Mouse (Mus musculus) embryonic facial prominence, embryonic 13.5 days (tissue): ENCODE data around the gene Ttc38. TPM values are rescaled to one million over a fixed set of nuclear protein-coding genes. Genes with fewer than 3 reads are reported as not detected.
"Not testable (repeated sequence)": the region's sequence is repeated elsewhere in the genome, so short reads cannot be mapped to it uniquely, and the experiment has no call there.

Source experiments
- ATAC-seq: fragments of 200-750 bp; cut with Nextera tagmentation; 2 replicates; pipeline ENCODE4 v1.8.0; 2017; ENCODE audit warnings: low read depth; ENCODE audit not compliant: insufficient number of reproducible peaks, insufficient read depth, low FRiP score, low TSS enrichment
- H3K27ac ChIP-seq: fragments of 300-500 bp; sonication (generic); 2 replicates; pipeline ENCODE4 v1.5.1; 2015; ENCODE audit warnings: moderate library complexity, mild to moderate bottlenecking, inconsistent platforms
- H3K27me3 ChIP-seq: fragments of 300-500 bp; sonication (generic); 2 replicates; pipeline ENCODE4 v1.6.1; 2015; ENCODE audit warnings: mild to moderate bottlenecking, inconsistent platforms
- H3K36me3 ChIP-seq: fragments of 300-500 bp; sonication (generic); 2 replicates; pipeline ENCODE4 v1.6.1; 2015; ENCODE audit warnings: mild to moderate bottlenecking, inconsistent platforms
- H3K4me1 ChIP-seq: fragments of 300-500 bp; sonication (generic); 2 replicates; pipeline ENCODE4 v1.6.1; 2015; ENCODE audit warnings: inconsistent platforms
- H3K4me2 ChIP-seq: fragments of 300-500 bp; sonication (generic); 2 replicates; pipeline ENCODE4 v1.6.1; 2015; ENCODE audit warnings: moderate library complexity, mild to moderate bottlenecking, inconsistent platforms
- H3K4me3 ChIP-seq: fragments of 300-500 bp; sonication (generic); 2 replicates; pipeline ENCODE4 v1.5.1; 2015; ENCODE audit warnings: mild to moderate bottlenecking, inconsistent platforms
- H3K9ac ChIP-seq: fragments of 300-500 bp; sonication (generic); 2 replicates; pipeline ENCODE4 v1.6.1; 2015; ENCODE audit warnings: mild to moderate bottlenecking, inconsistent platforms
- H3K9me3 ChIP-seq: fragments of 300-500 bp; sonication (generic); 2 replicates; pipeline ENCODE4 v1.6.1; 2016; ENCODE audit warnings: inconsistent platforms
- WGBS: fragments of 180-500 bp; shearing (Covaris S2); methylation state at CpG from one replicate; pipeline ENCODE4 v1.1.7; 2015; ENCODE audit warnings: mixed read lengths; 5-methylcytosine and 5-hydroxymethylcytosine counted together
- polyA plus RNA-seq: library from polyadenylated mRNA; unstranded; fragments of >200 nt; fragmentation: Nextera tagmentation; extraction: Ambion mirVana; gene quantifications from 2 replicates; pipeline ENCODE4 v1.2.1, GENCODE M21; 2015

Ttc38 gene
- polyA plus RNA-seq, 1 experiment from 2014 or later = 7.4 TPM

DNA sequence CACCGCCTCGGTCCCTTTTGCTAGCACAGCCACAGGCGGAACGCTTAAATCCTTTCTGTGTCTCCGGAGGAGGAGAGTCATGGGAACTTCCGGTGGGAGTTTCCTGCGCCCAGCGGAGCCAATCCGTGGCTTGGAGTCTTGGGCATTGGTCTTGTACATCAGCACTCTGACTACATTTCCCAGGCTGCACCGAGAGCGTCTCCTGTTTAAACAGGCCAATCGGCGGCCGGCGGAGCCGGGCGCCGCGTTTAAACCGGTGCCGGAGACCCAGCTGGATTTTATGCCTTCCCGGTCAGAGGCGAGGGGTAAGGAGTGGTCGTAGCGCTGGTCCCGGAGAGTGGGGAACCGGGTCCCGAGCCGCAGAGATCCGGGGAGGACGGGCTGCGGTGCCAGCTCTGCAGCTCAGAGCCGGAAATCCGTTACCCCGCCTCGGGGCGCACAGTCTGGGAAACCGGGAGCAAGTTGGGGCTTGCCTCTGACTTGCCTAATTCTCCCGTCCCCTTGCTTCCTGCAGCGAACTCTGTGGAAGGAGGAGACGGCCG, 27.5 kb downstream of the Ttc38 start, which contains the start of gene Gtse1:
Gene Gtse1 (plus strand): TSS at position 256 of the 542 bp plus-strand sequence.
- H3K27ac ChIP-seq = peak within 1 kb of the TSS; percentile 65
- no peaks in the 10 kb centered on the region for H3K27me3 ChIP-seq
- ATAC-seq = peak; percentile 95
- peak within 1 kb of the TSS; percentile 83 for H3K4me3 ChIP-seq
- peaks cover 20% of the 10 kb centered on the region for H3K4me1 ChIP-seq
- peaks cover 32% of the 10 kb centered on the region for H3K36me3 ChIP-seq
- no peaks in the 10 kb centered on the region for H3K9me3 ChIP-seq
- peak within 1 kb of the TSS; percentile 86 for H3K4me2 ChIP-seq
- under 1% methylated on average over 42 of the region's 42 CpGs for WGBS
- H3K9ac ChIP-seq = peak within 1 kb of the TSS; percentile 87

DNA sequence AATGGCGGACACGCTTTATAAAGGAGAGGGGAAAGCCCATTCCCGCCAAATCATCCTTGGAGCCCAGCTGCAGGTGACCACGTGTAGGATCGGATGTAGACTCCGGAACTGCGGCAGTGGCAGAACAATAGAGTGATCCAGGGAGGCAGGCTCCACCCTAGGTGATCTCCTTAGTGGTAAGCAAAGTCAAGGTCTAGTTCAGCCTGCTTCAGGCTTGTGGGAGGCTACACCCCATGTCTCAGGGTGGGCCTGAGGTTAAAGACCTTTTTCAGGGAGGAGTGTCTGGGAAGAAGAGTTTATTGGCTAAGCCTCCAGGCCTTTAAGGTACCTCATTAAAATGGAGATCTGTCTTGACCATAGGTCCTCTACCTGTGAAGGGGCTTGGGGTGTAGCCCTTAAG, 33.8 kb downstream of the Ttc38 start:
- not testable (repeated sequence) for H3K9ac ChIP-seq, H3K4me2 ChIP-seq, H3K27me3 ChIP-seq, H3K9me3 ChIP-seq, H3K4me1 ChIP-seq, ATAC-seq, H3K4me3 ChIP-seq, H3K27ac ChIP-seq
- H3K36me3 ChIP-seq = peaks cover 84% of the 10 kb centered on the region
- WGBS = 87% methylated on average over 7 of the region's 7 CpGs

DNA sequence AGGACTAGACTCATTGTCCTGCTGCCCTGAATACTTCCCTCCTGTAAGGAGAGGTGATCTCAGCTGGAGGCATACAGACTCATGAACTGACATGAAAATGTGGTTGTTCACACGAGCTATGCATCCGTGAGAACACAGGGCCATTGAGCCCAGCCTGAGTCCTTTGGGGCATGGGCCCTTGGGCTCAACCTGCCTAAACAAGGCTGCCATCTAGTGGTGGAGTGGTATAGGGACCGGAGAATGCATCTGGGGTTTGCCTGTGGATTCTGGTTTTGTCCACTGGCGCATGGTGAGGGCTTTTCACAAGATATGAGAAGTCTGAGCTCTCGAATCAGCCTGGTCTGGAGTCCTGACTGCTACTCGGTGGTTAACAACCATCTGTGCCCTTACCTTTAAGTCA, 35.6 kb downstream of the Ttc38 start:
- H3K4me3 ChIP-seq = no peak overlapping the region
- 50% methylated on average over 6 of the region's 6 CpGs for WGBS
- H3K27me3 ChIP-seq = no peaks in the 10 kb centered on the region
- H3K27ac ChIP-seq = no peak overlapping the region
- H3K9ac ChIP-seq = 0 out of 2 replicates have a peak overlapping the region, but pooled peaks have one; percentile 21
- ATAC-seq = no peak
- H3K36me3 ChIP-seq = peaks cover 92% of the 10 kb centered on the region
- H3K4me1 ChIP-seq = no peaks in the 10 kb centered on the region
- no peaks in the 10 kb centered on the region for H3K9me3 ChIP-seq
- H3K4me2 ChIP-seq = no peak overlapping the region

DNA sequence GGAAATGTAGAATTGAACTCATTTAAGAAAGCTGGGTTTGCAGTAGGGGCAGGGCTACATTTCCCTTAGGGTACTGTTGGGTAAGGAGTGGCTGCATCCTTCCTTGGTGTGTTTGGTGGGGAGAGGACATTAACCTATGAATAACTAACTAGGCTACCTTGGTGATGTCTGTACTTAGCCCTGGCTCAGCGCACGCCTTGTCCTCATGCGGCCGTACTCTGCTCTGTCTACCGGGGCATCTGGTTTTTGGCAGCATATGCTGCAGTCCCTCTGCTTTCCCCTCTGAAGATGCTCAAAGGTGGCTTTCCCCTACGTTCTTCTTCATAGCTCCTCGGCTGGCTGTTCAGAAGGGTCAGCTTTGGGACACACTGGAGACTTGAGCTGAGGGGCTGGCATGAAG, 45.2 kb downstream of the Ttc38 start:
- WGBS = 92% methylated on average over 7 of the region's 7 CpGs
- Histone ChIP-seq H3K9me3 (no peaks in the 10 kb centered on the region), H3K4me2 (no peak overlapping the region), H3K4me1 (peaks cover 19% of the 10 kb centered on the region), H3K27ac (no peak overlapping the region), H3K27me3 (no peaks in the 10 kb centered on the region), H3K4me3 (no peak overlapping the region), H3K36me3 (peaks cover 48% of the 10 kb centered on the region), H3K9ac (no peak overlapping the region)
- ATAC-seq = no peak

DNA sequence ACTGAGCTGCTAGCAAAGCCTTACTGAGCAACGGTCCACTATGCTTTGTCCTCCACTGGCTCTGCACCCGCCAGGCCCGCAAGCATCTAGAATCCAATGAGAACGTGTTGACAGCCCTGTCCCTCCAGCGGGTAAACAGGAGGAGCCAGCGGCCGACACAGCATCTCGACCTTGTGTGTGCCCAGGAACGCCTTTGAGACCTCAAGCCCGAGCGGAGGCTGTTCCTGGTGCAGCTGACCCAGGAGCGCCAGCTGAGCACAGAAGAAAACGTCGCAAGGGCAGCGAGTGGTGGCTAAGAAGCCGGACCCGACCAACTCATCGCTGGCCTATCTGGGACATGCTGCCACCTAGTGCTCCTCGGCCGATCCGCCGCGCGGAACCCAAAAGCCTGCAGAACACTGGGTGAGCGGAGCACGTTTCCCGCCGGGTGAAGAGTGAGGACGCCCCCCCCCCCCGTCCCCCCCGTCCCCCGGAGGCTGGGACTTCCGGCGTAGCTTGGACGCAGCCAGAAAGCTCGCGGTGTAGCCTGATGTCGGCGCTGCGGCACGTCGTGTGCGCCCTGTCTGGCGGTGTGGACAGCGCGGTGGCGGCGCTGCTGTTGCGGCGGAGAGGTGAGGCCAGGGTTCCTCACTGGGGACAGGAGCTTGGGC, 46.9 kb downstream of the Ttc38 start, which contains the start of gene Trmu:
Gene Trmu (plus strand): TSS at position 465 of the 650 bp plus-strand sequence.
- Histone ChIP-seq H3K36me3 (peaks cover 49% of the 10 kb centered on the region), H3K27ac (peak within 1 kb of the TSS; percentile 85), H3K27me3 (no peaks in the 10 kb centered on the region), H3K9ac (peak within 1 kb of the TSS; percentile 94), H3K4me3 (peak within 1 kb of the TSS; percentile 80), H3K4me2 (peak within 1 kb of the TSS; percentile 82), H3K4me1 (peaks cover 19% of the 10 kb centered on the region), H3K9me3 (no peaks in the 10 kb centered on the region)
- WGBS = under 1% methylated on average over 49 of the region's 50 CpGs
- ATAC-seq = peak; percentile 86

DNA sequence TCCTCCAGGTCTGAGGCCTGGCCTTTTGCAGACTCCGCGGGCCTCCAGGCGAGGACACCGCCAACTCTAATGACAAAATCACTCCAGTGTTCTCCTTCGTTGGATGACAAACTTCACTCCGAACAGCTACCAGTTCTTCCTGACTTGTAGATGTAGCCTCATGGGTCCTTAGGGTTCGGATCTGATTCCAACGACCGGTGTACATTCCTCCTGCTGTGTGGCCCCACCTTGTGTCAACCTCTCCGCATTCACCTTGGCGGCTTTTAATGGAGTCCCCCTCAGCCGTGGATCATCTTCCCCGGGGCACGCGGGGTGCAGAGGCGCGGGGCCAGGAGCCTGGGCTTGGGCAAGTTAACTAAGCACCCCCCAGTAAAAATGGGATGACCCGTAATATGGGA, 47.4 kb downstream of the Ttc38 start:
- WGBS = 1% methylated on average over 18 of the region's 18 CpGs
- H3K36me3 ChIP-seq = peaks cover 50% of the 10 kb centered on the region
- no peak for ATAC-seq

DNA sequence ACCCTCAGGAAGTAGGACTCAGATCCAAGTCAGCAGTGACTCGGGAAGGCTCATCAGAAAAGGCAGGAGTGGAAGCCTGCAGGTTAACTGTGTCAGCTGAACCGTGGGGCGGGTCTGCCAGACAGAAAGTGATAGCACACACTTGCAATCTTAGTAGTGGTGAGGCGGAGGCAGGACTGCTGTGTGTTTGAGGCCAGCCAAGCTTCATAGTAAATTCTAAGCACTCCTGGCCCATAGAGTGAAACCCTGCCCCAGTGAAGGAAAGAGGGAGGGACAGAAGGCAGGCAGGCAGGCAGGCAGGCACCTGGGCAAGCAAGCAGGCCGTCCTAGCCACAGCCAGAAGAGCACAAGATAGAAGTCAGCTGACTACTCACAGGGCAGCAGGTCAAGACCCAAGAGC, 53.5 kb downstream of the Ttc38 start:
- ATAC-seq = no peak
- H3K4me2 ChIP-seq = no peak overlapping the region
- H3K36me3 ChIP-seq = peaks cover 68% of the 10 kb centered on the region
- H3K9me3 ChIP-seq = no peaks in the 10 kb centered on the region
- no peak overlapping the region for H3K9ac ChIP-seq
- no peaks in the 10 kb centered on the region for H3K27me3 ChIP-seq
- no peak overlapping the region for H3K4me3 ChIP-seq
- H3K4me1 ChIP-seq = peaks cover 1% of the 10 kb centered on the region
- 91% methylated on average over 5 of the region's 5 CpGs for WGBS
- H3K27ac ChIP-seq = no peak overlapping the region

More for the DNA sequence above, 47.4 kb downstream of the Ttc38 start:
- Histone ChIP-seq H3K27ac (peak overlapping the region; percentile 85), H3K4me2 (peak overlapping the region; percentile 82), H3K9me3 (no peaks in the 10 kb centered on the region), H3K9ac (peak overlapping the region; percentile 94), H3K4me1 (peaks cover 19% of the 10 kb centered on the region), H3K27me3 (no peaks in the 10 kb centered on the region), H3K4me3 (peak overlapping the region; percentile 80)

DNA sequence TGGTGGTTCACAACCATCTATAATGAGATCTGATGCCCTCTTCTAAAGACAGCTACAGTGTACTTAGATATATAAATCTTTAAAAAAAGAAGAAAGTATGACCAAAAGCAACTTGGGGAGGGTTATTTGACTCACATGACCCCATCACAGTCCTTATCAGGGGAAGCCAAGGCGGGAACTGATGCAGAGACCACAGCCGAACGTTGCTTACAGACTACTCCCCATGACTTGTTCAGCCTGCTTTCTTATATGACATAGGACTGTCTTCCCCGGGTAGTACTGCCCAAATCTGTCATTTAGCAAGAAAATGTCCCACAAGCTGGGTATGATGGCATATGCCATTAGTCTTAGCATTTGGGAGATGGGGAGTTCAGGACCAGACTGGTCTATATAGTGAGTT, 57.1 kb downstream of the Ttc38 start:
- 86% methylated on average over 4 of the region's 4 CpGs for WGBS
- H3K9me3 ChIP-seq = no peaks in the 10 kb centered on the region
- ATAC-seq = no peak
- H3K27me3 ChIP-seq = no peaks in the 10 kb centered on the region
- peaks cover 84% of the 10 kb centered on the region for H3K36me3 ChIP-seq
- H3K4me1 ChIP-seq = no peaks in the 10 kb centered on the region
- no peak overlapping the region for H3K4me2 ChIP-seq
- H3K4me3 ChIP-seq = no peak overlapping the region
- no peak overlapping the region for H3K9ac ChIP-seq
- no peak overlapping the region for H3K27ac ChIP-seq

DNA sequence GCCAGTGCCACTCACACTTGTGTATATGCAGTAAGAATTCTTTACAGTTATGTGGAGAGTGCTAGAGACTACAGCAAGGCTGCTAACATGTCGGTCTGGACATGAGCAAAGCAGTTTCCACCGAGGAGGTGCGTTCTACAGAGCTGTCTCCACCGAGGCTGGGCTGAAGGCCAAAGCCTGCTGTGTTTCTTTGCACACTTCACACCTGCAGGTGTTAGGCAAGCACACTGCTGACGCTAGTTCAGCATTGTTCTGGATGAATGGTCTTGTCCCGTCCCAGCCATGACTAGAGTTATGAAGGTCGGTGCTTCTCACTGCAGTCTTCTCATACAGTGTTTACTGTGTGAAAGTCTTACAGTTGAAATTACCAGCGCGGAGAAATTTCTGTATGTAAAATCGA, 59.9 kb downstream of the Ttc38 start:
- 93% methylated on average over 10 of the region's 10 CpGs for WGBS
- H3K36me3 ChIP-seq = peaks cover 84% of the 10 kb centered on the region

DNA sequence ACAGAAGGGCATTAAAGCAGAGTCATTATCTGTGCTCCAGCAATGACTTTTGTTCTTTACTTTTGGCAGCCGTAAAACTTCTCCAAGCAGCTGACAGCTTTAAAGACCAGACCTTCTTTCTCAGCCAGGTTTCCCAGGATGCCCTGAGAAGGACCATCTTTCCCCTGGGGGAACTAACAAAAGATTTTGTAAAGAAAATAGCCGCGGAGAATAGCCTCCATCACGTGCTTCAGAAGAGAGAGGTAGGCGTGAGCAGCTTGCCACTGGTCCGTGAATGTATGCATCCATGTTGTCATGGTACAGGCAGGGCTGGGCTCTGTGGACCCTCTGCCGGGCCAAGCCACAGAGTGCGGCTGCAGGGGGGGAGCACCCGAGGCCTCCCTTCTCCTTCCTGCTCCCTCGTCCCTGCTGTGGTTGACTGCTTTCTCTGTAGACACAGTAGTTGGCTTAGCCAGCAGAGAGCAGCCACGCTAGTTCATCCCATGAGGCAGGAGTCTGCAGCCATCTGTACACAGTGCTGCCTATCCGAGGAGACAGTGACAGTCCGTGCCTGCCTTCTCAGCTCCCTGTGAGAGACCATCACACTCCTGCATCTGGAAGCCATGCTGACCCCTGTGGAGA, 60.5 kb downstream of the Ttc38 start:
- Histone ChIP-seq H3K9ac (no peak overlapping the region), H3K4me2 (no peak overlapping the region), H3K9me3 (no peaks in the 10 kb centered on the region), H3K4me3 (no peak overlapping the region), H3K4me1 (no peaks in the 10 kb centered on the region), H3K36me3 (peaks cover 90% of the 10 kb centered on the region), H3K27me3 (no peaks in the 10 kb centered on the region), H3K27ac (no peak overlapping the region)
- no peak for ATAC-seq
- 88% methylated on average over 13 of the region's 13 CpGs for WGBS

More for the DNA sequence above, 59.9 kb downstream of the Ttc38 start:
- ATAC-seq = no peak
- Histone ChIP-seq H3K9me3 (no peaks in the 10 kb centered on the region), H3K4me2 (no peak overlapping the region), H3K4me1 (no peaks in the 10 kb centered on the region), H3K27ac (no peak overlapping the region), H3K27me3 (no peaks in the 10 kb centered on the region), H3K4me3 (no peak overlapping the region), H3K9ac (no peak overlapping the region)

DNA sequence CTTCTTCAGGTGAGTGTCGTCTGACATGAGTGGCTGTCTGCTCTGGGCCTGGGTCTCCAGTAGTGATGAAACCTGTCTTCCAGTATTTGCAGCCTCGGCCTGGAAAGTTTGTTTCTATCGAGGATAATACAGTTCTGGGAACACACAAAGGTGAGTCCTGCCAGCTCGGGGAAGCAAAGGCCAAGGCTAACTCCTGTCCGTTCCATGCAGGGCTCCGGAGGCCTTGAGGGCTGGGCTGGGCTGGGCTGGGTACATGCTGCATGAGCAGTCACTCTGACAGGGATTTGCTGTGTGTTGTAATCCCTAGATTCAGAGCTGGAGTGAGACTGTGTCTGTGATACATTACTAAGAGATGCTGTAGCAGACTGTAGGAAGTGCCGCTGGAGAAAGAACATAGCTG, 61.8 kb downstream of the Ttc38 start:
- WGBS = 89% methylated on average over 7 of the region's 7 CpGs
- Histone ChIP-seq H3K4me2 (no peak overlapping the region), H3K27me3 (no peaks in the 10 kb centered on the region), H3K4me3 (no peak overlapping the region), H3K36me3 (peaks cover 92% of the 10 kb centered on the region), H3K27ac (no peak overlapping the region), H3K9me3 (no peaks in the 10 kb centered on the region), H3K9ac (no peak overlapping the region), H3K4me1 (no peaks in the 10 kb centered on the region)
- no peak for ATAC-seq

DNA sequence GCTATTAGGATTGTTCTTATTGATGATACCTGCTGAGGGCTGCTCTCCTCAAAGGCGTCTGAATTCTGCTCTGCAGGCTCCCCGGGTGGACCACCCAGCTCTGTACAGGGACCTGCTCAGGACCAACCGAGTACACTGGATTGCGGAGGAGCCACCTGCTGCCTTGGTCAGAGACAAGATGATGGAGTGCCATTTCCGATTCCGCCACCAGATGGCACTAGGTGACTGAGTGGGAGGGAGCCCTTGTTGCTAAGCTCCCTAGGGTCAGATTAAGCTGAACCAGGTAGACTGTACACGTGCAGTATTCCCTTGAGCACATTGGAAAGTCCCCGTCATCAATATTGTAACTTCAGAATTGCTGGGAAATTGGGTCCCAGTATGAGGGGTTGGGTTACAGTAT, 64.2 kb downstream of the Ttc38 start:
- Histone ChIP-seq H3K36me3 (peaks cover 84% of the 10 kb centered on the region), H3K9me3 (no peaks in the 10 kb centered on the region), H3K4me2 (no peak overlapping the region), H3K27me3 (no peaks in the 10 kb centered on the region), H3K27ac (no peak overlapping the region), H3K9ac (no peak overlapping the region), H3K4me1 (no peaks in the 10 kb centered on the region), H3K4me3 (no peak overlapping the region)
- 16% methylated on average over 8 of the region's 8 CpGs for WGBS
- no peak for ATAC-seq
